Mouse (Mus musculus): Measurements from ENCODE around the gene Gm20388.

- TF ChIP-seq CTCF (IDR thresholded peaks at IDR 0.05; ENCODE audit: borderline replicate concordance, insufficient read depth, low read depth, low read length) (no peak), POLR2A (IDR thresholded peaks at IDR 0.05; ENCODE audit: borderline replicate concordance, insufficient read depth, low read length) (no peak)
These were observed 3198.3 kb downstream of the Gm20388 start for GRCm38 (mm10) chr8:123108953-123109352.
